Mouse (Mus musculus) frontal cortex, postnatal 25 days (tissue): Measurements from ENCODE around the gene Homer2.

Experiments used
- DNase-seq, 2 experiments: peaks; one replicate each; pipeline ENCODE4 v3.0.0; 2022; ENCODE audit warnings: low spot score in 2 of 2

The Homer2 gene

DNA sequence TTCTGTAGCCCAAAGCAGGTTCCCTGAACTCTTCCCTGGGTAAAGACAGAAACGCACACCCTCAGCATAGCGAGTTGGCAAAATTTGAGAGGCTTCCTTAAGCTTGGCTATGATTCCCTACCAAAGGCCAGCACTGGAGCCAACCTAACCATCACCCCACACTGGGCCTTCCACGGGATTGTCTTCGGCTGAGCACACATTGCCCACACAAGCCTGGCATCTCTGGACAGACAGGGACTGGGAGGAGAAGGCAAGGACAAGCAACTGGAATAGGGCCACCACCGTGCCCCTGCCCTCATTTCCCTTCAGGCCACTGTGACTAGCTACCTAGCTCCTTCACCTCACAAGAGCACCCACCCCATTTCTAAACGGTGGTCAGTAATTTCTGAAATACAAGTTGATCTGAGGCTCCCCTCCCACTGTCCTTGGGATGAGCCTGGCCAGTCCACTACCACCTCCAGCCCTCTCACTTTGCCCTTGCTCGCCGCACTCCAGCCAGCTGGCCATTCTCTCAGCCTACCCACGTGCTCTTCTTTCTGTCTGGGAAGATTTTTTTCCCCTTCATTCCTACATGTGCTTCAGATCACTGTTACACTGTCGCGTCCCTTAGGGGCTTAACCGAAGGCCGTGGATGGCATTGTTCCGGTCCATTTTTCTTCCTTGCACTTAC is at the start of gene Homer2:
TSS of gene Homer2 (minus strand) at position 57 of the 670 bp plus-strand sequence.
- DNase-seq: no peak

DNA sequence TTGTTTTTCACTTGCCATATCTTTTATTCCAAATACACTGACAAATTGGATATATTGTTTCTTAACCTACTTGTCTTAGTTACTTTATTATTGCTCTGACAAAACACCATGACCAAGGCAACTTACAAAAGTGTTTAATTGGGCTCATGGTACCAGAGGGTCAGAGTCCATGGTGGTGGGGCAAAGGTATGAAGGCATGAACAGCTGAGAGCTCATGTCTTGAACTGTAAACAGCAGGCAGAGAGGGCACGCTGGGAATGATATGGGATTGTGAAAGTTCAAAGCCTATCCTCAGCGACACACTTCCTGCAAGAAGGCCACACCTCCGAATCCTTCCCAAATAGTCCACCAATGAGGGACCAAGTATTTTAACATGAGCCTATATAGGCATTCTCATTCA is 40.6 kb upstream of the Homer2 start:
- DNase-seq: no peak

- no peak for DNase-seq
Measured at GRCm38 (mm10) chr7:81744145-81744544, 36.8 kb upstream of the Homer2 start.

DNA sequence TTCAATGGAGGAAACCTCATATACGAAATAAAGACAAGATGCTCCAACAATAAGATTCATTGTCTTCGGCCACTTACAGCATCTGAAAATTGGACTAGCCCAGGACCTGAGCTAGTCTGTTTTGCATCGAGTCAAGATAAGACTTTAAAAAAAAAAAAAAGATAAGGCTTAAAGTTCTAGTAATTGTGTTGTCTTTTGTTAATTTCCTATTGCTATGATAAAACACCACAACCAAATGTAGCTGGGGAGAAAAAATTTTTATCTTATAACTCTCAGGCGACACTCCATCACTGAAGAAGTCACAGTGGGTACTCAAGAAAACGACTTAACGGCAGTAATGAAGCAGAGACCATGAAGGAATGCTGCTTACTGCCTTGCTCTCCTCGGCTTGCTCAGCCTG is 32.7 kb upstream of the Homer2 start:
- DNase-seq: no peak

GRCm38 (mm10) chr7:81738720-81739385 is 31.5 kb upstream of the Homer2 start:
- DNase-seq: no peak

DNA sequence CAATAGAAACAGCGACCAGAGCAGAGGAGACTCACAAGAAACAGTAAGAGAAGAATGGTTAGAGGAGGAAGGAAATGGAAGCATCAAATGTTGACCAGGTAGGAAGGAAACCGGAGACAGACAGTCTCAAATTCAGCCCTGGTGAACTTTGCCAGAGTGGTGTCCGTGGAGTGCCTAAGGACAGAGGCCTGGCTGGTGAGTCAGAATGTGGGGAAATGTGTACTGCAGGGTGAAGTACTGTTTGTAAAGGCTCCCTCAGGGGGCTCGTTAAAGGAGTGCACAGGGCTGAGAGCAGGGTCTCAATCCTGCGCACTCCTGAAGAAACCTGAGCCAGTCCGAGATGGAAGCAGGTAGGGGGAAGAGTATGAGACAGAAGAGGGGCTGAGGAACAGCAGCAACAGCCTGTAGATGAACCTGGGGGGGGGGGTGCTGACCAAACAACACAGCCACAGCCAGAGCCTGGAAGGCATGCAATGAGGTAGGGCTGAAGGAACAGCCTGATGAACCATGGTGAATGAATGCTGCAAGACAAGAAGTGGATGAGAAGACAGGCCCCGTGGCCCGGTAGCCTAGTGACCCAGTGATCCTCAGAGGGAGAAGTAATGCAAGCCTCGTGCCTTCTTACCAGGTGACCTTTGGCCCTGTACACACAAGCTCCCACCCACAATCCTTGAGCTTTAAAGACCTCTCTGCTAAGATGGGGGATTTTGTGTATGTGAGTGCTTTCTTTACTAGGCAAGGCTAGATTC is 28.1 kb upstream of the Homer2 start:
- no peak for DNase-seq

- no peak for DNase-seq
Measured at GRCm38 (mm10) chr7:81732183-81733089, 25.1 kb upstream of the Homer2 start.

- no peak for DNase-seq
Measured at GRCm38 (mm10) chr7:81731181-81731651, 23.9 kb upstream of the Homer2 start.

- no peak for DNase-seq
Measured at GRCm38 (mm10) chr7:81729787-81730186, 22.5 kb upstream of the Homer2 start.

- no peak for DNase-seq
Measured at GRCm38 (mm10) chr7:81727716-81728115, 20.4 kb upstream of the Homer2 start.

DNA sequence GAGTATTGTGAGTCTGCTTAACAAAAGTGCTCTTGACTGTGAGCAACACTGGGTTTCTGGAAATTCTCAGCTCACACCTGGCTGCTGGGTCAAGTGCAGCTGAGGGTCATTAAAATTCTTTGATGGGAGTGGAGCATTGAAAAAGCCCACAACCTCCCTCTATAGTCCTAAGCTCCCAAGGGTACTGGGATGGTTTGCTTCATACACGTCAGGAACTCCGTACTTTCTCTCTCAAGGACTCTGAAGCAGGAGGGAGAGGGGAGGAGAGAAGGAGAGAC is 19.3 kb upstream of the Homer2 start:
- no peak for DNase-seq

GRCm38 (mm10) chr7:81725986-81726727 is 18.8 kb upstream of the Homer2 start:
- DNase-seq: no peak

GRCm38 (mm10) chr7:81723851-81724250 is 16.5 kb upstream of the Homer2 start:
- no peak for DNase-seq

DNA sequence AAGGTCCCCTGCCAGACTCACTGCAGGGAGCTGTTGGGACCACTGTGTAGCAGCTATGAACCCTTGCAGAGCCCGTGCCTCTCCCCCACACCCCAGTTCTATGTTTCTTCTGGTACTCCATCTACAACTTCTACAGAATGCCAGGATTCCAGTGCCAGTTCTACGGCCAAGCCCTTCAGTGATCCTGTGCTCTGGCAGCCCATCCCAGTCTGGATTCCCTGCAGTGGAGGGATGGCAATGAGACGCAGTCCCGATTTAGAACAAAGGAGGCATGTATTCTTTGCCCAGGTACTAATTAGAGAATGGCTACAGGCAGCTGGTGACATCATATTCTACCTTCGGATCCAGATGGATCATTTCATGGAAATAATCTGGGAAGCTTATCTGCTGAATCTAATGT is 13.9 kb upstream of the Homer2 start:
- DNase-seq: no peak

- no peak for DNase-seq
Measured at GRCm38 (mm10) chr7:81719216-81719661, 11.9 kb upstream of the Homer2 start.

DNA sequence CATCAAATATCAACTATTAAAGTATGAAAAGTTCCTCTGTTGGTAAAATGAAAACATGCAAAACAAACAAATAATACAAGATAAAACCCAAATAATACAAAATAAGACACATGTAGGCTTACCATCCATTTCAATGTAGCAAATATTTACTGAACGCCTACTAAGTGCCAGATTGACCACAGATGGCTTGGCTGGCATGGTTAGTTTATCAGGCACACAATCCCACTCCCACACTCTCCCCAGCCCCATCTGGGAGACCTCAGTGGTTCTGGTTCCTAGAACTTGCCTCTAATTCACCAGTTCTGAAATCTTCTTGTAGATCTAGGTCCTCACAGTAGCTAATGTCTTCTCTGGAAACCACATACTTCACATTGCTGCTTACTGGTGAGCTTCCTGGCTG is 11.3 kb upstream of the Homer2 start:
- DNase-seq: no peak

- DNase-seq: no peak
Measured at GRCm38 (mm10) chr7:81710166-81710565, 2.8 kb upstream of the Homer2 start.

GRCm38 (mm10) chr7:81708165-81708564 is 838 bp upstream of the Homer2 start:
- DNase-seq: no peak

GRCm38 (mm10) chr7:81706416-81707391 is 623 bp downstream of the Homer2 start:
- no peak for DNase-seq

DNA sequence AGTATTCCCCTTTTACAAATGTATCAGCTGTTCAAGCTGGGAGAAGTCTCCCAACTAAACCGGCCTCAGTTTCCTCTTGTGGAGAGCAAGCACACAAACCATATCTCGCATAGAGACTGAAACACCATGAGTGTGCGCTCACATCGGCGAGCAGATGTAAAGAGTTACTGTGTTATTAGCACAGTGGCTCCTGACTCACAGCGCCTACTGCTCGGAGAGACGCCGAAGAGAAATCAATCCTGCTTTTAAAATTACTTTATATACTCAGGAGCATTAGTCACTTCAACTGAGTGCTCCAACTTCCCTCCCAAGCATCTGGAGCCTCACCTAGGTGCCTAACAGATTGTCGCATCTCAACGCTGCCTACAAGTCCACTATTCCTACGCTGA is 1.3 kb downstream of the Homer2 start:
- DNase-seq: no peak
